Mouse (Mus musculus) monocyte, adult 5-6 weeks (primary cell): Measurements from ENCODE around the gene Cebpb. TPM values are rescaled to one million over a fixed set of nuclear protein-coding genes. Genes with fewer than 3 reads are reported as not detected.

Experiments
- ATAC-seq: fragments of 153-309, 156-312 bp; replicated peaks from 2 replicates; pipeline ENCODE4 v1.8.0; 2017; ENCODE audit warnings: mild to moderate bottlenecking; ENCODE audit not compliant: low TSS enrichment, insufficient number of reproducible peaks, severe bottlenecking, poor library complexity, low FRiP score
- total RNA-seq: library from RNA; stranded (forward); fragments of 200-1000, 200-491, 200-594 nt; gene quantifications from 3 replicates; pipeline ENCODE4 v1.2.3, GENCODE M21; 2017

Gene Cebpb
- total RNA-seq, 1 experiment from 2014 or later = 357 TPM

DNA sequence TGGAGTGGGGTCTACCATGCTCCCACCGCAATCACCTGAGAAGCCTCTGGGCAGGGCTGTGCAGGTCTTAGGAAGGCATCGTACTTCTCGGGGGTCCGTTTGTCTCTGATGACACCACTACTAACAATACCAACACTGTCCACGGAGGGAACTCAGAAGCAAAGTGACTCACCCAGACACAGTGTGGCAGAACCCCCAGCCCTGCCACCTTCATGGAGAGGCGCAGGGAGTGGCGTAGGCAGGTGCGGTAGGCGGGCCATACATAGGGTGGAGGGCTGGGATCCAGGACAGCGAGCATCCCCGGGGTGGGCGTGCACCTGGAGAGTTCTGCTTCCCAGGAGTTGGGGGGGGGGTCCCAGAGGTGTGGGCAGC lies 603 bp upstream of the Cebpb start:
- ATAC-seq = peak; percentile 9; the same call in 1 of the 2 replicates

DNA sequence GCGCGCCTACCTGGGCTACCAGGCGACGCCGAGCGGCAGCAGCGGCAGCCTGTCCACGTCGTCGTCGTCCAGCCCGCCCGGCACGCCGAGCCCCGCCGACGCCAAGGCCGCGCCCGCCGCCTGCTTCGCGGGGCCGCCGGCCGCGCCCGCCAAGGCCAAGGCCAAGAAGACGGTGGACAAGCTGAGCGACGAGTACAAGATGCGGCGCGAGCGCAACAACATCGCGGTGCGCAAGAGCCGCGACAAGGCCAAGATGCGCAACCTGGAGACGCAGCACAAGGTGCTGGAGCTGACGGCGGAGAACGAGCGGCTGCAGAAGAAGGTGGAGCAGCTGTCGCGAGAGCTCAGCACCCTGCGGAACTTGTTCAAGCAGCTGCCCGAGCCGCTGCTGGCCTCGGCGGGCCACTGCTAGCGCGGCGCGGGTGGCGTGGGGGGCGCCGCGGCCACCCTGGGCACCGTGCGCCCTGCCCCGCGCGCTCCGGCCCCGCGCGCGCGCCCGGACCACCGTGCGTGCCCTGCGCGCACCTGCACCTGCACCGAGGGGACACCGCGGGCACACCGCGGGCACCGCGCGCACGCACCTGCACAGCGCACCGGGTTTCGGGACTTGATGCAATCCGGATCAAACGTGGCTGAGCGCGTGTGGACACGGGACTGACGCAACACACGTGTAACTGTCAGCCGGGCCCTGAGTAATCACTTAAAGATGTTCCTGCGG lies 945 bp downstream of the Cebpb start, which contains the start of gene Tmem189:
Tmem189 (minus strand) TSS at position 322 of the 718 bp plus-strand sequence.
- no peak for ATAC-seq

DNA sequence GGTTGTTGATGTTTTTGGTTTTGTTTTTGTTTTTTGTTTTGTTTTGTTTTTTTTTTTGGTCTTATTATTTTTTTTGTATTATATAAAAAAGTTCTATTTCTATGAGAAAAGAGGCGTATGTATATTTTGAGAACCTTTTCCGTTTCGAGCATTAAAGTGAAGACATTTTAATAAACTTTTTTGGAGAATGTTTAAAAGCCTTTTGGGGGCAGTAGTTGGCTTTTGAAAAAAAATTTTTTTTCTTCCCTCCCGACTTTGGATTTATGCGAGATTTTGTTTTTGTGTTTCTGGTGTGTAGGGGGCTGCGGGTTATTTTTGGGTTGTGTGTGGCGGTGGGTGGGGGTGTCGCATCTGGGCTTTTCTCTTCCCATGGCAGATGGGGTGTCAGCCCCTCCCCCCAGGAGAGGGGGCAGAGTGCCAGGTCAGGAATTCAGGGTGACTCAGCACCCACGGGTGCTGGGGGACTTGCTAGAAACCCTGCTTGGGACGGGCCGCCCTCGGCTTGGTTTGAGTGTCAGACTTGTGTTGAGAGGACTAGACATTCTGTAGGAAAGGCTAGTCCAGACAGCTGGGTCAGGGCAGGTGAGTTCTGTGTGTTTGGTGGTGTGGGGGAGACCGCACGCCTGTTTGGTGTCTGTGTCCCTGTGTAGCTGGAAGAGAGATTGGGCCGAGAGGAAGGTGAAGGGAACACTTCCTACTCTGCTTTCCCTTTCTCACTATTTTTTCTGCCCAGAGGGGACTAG lies 1.7 kb downstream of the Cebpb start:
- ATAC-seq = no peak

DNA sequence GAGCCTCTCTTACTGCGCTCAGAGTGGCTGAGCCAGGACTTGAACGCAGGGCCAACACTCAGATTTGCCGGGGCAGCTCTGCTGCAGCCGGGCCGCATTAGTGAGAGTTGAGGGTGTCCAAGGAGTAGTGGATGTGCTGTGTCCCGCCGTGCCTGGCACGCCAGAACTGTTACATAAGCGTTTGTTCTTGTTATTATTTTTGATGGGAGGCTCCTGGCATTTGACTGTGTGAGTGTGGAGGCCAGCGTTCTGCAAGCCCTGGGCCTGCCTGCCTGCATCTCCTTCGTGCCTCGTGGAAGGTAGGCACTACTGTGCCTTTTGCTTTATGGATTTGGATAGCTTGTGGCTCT lies 2.2 kb downstream of the Cebpb start:
- ATAC-seq = no peak

DNA sequence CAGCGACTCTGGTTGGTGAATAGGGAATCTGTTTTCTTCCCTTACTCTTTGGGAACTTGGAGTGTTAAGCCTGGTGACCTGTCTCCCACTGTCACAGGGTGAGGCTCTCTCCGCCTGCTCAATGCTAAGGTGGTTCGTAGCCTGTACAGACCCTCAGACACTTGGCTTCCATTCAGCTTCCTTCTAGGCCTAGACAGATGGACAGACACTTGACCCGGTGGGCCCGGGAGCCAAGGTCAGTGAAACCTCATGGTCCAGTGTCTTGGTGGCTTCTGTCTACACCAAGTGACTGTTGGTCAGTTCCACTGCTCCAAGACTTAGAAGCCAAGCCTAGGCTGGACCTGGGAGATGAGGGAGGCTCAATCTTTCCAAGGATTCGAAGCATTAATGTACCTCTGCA lies 2.7 kb downstream of the Cebpb start:
- ATAC-seq = no peak

DNA sequence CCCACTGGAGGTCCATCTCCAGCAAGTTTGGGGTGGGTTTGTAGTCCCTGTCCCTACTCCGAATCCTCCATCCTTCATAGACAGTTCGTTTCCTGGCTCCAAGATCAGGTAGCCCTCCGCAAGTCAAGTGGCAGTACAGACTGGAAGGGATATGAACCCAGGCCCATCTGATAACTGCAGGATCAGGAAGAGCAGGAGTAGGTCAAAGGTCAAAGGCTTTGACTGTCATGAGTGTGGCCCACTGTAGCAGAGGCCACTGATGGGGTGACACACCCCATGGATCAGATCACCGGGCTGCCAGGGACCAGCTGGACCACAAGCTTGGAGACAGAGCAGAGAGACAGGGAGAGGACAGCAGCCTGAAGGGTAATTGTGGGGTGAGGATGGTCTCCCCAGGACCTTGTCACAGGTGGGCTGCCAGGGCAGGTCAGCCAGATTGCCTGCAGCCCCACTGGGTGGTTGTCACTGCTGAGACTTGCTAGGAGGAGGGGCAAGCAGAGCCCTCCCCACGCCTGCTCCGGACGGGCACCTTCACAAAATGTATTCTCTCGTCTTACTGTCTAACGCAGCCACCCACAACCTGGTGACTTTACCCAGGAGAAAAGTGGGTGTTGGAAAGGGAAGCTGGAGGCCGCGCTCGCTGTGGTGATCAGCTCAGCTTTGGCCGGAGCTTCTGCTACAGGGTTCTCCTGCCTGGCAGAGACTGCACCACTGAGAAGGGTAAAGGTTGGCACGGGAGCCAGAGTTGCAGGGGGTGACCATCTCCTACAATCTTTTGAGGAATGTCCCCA lies 3.4 kb downstream of the Cebpb start:
- no peak for ATAC-seq

DNA sequence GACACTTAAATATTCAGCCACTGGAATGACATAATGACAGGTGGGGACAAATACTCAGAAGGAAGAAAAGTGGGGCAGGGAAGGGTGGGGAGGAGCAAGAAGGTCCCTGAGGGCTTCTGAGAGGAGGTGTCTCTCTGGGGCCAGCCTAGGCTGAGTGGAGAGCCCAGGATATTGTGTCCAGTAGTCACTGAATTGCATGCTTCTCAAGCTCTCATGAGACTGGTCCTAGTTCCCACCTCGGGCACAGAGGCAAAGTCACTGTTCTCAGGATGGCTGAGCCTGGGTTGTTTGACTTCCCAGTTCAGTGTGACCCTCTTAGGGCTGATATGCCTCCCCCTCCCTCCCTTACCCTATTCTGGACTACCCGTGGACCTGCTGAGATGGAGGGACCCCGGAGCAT lies 4.1 kb downstream of the Cebpb start:
- no peak for ATAC-seq

DNA sequence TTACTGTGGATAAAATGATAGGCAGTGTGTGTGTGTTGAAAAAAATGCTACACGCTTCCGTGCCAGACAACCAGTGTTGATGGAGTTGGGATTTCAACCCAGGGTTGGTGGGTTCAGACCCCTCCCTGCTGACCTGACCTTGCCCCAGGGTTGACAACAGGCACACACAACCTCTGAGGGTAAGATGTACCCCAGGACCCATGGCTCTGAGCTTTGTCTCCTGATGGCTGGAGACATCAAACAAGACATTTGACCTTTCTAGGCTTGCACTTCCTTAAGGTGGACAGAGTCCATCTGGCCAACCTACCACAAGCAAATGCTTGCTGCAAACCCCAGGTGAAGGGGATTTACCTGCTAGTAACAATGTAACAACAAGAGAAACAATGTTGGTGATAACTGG lies 4.8 kb downstream of the Cebpb start:
- ATAC-seq = no peak

DNA sequence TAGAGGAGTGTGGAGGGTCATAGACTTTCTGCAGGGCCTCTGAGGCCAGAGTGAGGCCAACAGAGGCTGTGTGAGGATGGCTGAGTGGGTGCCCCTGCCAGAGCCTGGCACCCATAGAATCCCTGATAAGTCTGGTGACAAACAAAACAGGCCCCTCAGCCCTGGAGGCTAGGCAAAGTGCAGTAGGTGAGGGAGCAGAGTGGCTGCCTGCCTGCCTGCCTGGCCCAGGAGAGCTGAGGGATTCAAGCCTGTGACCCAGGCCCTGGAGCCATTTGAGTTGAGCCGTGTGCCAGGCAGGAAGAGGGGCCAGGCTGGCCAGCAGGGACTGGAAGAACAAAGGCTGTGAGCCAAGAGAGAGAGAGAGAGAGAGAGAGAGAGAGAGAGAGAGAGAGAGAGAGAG lies 5.5 kb downstream of the Cebpb start:
- no peak for ATAC-seq

DNA sequence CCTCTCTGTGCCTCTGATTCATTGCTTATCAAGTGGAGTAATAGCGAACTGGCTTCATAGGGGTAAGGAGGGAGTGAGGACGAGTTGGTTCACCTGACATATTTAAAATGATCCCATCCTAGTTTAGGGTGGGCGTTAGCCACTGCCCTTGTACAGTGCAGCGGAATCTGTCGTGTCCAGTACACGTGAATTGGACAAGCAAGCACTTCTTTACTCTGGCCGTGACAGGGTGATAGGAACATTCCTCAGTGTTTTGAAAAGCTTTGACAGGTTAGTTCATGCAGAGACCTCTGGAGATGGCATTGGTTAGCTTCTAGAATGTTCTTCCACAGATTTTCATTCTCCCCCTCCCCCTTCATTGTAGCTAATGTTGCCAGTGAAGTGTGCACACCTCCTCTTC lies 6.2 kb downstream of the Cebpb start:
- no peak for ATAC-seq

DNA sequence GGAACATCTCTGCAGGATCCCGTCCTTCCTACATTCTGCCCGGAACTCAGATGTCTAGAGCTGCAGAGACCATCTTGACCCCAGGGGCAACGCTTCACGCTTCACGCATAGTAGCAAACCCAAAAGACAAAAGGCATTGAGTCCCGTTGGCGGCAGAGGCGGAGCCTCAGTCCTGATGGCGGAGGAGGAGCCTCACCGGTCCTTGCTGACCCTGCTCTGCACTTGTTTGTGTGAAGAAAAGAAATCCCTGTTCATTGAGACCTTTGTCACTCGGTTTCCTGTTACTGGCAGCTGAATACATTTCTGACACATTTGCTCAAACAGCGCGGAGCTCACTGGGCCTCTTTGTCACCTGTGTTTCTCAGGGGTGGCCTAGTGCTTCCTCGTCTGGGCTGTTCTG lies 6.8 kb downstream of the Cebpb start:
- ATAC-seq = no peak

DNA sequence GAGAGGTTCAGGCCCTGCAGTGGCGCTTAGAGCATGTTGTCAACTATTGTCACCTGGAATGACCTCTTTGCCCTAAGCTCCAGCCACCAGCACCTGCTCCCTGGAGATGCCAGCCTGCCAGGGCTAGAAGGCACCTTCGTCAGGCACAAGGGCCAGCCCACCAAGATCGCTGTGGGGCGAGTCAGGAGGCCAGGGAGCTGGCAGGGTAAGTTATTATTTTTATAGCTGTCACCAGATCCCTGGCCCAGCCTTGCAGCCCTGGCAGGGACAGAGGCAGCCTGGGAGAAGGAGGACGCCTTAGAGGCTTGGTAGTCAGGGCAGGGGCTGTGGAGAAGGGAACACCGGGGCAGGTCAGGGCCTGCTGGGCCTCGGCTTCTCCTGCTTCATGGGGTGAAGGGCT lies 7.4 kb downstream of the Cebpb start:
- ATAC-seq = no peak

DNA sequence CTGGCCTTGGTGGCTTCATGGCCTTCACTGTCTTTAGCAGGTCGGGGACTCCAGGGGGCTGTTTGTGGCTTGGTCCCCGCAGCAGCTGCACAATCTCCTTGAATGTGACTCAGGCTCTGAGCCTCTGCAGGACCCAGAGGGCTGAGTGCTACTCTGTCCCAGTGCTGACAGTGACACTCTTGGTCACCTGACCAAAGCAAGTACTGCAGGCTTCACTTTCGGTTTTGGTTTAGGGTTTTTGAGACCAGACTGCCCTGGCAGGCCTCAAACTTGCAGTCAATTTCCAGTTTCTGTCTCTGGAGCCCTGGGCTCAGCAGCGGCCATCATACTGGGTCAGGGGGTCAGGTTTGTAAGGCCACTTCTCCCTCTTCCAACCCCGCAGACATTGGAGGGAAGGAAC lies 9.2 kb downstream of the Cebpb start:
- peak; percentile 70 for ATAC-seq

DNA sequence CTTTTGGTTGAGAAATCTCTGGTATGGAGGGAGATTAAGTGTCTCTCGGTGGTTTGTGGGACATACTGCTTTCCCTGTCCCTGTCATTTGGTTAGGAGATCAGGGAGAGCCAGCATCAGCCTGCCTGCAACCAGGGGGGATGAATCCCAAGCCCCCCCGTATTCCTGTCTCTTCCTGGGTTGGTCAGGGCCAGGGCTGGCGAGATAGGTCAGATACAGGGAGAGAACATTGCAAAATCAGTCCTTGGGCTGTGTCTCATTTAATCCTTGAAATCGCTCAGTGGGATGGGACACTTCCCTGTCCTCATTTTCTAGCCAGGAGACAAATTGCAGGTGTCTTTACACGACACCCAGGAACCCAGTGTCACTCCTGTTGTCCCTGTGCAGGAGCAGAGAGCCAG lies 11.3 kb downstream of the Cebpb start:
- ATAC-seq = no peak

DNA sequence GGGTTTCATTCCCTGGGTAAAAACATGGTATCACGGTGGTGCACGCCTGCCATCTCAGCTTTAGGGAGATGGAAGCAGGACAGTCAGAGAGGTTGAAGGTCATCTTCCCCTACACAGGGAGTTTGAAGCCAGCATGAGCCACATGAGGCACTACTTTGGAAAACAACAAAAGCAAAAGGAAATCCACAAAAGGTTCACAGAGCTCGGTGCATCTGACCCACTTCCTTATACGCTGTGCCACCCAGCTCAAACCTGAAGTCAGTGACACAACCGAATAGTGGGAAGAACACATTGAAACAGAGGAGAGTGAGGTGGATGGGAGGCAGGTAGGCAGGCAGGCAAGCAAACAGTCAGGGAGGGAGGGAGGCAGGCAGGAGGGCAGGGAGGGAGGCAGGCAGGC lies 12.8 kb downstream of the Cebpb start:
- ATAC-seq = peak; percentile 42

DNA sequence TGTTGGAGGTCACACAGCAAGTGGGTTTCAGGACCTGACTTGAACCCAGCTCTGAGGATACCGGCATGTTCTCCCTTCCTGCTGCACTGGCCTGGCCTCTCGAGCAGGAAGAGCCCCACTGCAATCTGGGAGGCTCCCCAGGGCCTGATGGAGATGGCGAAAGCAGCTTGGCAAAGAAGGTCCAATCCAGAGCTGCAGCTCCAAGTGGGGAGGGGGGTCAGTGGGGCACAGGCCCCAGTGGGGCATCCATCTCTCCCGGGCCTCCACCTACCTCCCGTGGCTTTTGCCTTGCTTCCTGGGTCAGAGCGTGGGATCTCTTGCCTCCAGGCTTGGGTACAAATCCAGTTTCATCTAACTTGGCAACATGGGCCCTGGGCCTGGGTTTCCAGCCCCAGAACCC lies 13.4 kb downstream of the Cebpb start:
- no peak for ATAC-seq

DNA sequence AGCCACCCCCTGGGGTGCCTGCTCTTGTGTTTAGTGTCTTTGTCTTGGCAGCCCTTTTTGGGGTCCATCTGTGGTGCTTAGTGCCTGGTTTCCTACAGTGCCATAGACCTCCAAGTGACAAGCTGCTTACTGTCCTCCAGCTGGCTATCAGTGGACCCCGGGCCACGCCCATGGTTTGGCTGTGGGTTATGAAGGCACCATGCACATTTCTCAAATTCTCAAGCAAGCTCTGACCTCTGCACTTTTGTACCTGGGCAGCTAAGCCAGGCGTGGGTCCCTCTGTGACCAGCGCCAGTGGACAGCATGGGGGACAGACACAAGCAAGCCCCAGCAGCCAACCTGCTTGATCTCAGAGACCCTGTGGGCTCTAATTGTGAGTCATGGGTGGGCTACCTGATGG lies 15.7 kb downstream of the Cebpb start:
- ATAC-seq = no peak

DNA sequence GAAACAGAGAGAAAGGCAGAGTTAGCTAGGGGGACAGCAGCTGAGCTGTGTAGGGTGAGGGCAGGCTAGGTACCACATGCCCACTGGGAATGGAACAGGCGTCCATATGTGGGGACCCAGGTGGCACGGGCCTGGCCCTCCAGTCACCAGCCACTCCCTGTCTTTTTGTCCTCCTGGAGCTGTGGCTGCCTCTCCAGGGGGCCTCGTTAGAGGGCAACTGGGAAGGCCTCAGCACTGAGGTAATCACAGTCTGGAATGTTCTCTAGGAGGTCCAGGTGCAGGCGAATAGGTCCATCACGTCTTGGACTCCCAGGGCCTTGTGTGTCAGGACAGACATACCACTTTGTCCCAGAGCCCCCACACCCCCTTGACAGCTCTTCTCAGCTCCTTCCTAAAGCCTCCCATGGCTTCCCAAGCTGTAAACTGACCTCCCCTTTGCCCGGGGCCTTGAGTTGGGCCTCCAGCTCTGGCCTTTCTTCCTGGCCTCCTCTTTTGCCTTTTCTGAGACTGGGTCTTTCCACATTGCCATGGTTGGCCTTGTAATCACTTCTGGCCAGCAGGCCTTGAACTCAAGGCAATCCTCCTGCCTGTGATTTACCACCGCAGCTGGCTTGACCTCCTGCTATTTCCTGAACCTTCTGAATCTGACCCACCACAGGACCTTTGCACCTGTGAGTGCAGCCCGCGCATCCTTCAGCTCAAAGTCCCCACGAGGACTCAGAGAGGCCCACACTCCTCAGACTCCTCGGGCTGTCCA lies 17.6 kb downstream of the Cebpb start:
- no peak for ATAC-seq

DNA sequence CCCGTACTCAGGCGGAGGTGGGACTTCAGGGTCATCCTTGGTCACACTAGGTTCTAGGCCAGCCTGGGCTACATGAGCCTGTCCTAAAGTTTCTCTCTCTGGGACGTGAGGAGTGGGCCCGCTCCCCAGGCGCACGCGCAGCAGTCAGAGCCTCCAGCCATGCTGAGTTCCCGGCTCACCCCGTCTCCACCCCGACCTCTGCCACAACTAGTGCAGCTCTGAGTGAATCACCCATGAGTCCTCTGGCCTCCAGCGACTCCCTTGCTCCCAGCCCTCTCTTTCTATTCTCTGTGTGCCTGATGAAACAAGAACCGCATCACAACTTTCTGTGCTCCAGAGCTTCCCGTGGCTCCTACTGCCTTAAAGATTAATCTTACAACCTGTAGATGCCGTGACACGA lies 19.7 kb downstream of the Cebpb start:
- ATAC-seq = no peak
